ENCODE assay signal across 10 mouse cellular contexts in genomic region chr8:122697586-122697985, GRCm38 (mm10). TPM values are rescaled to one million over a fixed set of nuclear protein-coding genes. Genes with fewer than 3 reads are reported as not detected.
DNase-seq lines count a peak whose midpoint lies in the region; ATAC-seq lines count a peak whose summit lies in the region.
"Had no signal": no experiment of that assay in that cellular context is flagged by ENCODE, and none has a peak within 500 bp of the region (broad histone marks: within the 10 kb centered on the region; RNA-seq: fewer than 3 reads in every experiment).

No protein-coding gene starts in this region.

- peak overlapping the region; percentile 63 for H3K4me2 ChIP-seq in heart, embryonic 11.5 days
- H3K4me2 ChIP-seq in midbrain, embryonic 13.5 days (replicated peaks): no peak overlapping the region
- H3K4me2 ChIP-seq in heart, embryonic 16.5 days (ENCODE audit: low read depth, low read length): peak overlapping the region; percentile 58
- H3K4me2 ChIP-seq in forebrain, embryonic 15.5 days (replicated peaks): no peak overlapping the region
- H3K4me2 ChIP-seq: hindbrain, embryonic 14.5 days; limb, embryonic 15.5 days had no signal

- H3K9ac ChIP-seq in heart, embryonic 11.5 days (ENCODE audit: low read depth, low read length): no peak overlapping the region
- H3K9ac ChIP-seq in midbrain, embryonic 13.5 days (replicated peaks): no peak overlapping the region
- H3K9ac ChIP-seq in heart, embryonic 16.5 days (ENCODE audit: low read length): peak overlapping the region; percentile 33; the same call in 1 of the 2 replicates
- H3K9ac ChIP-seq in forebrain, embryonic 15.5 days (replicated peaks): no peak overlapping the region
- H3K9ac ChIP-seq: hindbrain, embryonic 14.5 days; limb, embryonic 15.5 days had no signal

- no peak for ATAC-seq in heart, embryonic 11.5 days (replicated peaks; ENCODE audit: insufficient number of reproducible peaks, low FRiP score, low TSS enrichment)
- no peak for ATAC-seq in midbrain, embryonic 13.5 days
- no peak for ATAC-seq in heart, embryonic 16.5 days (replicated peaks; ENCODE audit: extremely low read depth, insufficient read depth, low FRiP score)
- no peak for ATAC-seq in forebrain, embryonic 15.5 days (replicated peaks)

- H3K36me3 ChIP-seq in heart, embryonic 11.5 days (ENCODE audit: control insufficient read depth, insufficient read depth, low read length): no peaks in the 10 kb centered on the region
- no peaks in the 10 kb centered on the region for H3K36me3 ChIP-seq in midbrain, embryonic 10.5 days
- H3K36me3 ChIP-seq in midbrain, embryonic 13.5 days: no peaks in the 10 kb centered on the region
- H3K36me3 ChIP-seq in heart, embryonic 16.5 days (ENCODE audit: control insufficient read depth, insufficient read depth): no peaks in the 10 kb centered on the region
- no peaks in the 10 kb centered on the region for H3K36me3 ChIP-seq in forebrain, embryonic 15.5 days
- H3K36me3 ChIP-seq: limb, embryonic 15.5 days had no signal

- H3K27ac ChIP-seq in heart, embryonic 11.5 days (ENCODE audit: low read depth, low read length): no peak overlapping the region
- no peak overlapping the region; the same call in 1 of the 2 replicates for H3K27ac ChIP-seq in midbrain, embryonic 10.5 days (replicated peaks)
- H3K27ac ChIP-seq in midbrain, embryonic 13.5 days: no peak overlapping the region
- H3K27ac ChIP-seq in heart, embryonic 16.5 days (ENCODE audit: low read length): peak overlapping the region; percentile 21; the same call in 1 of the 2 replicates
- no peak overlapping the region for H3K27ac ChIP-seq in forebrain, embryonic 15.5 days (replicated peaks)
- H3K27ac ChIP-seq: hindbrain, embryonic 14.5 days; limb, embryonic 15.5 days had no signal

- 54% methylated on average over 6 of the region's 6 CpGs for WGBS in heart, embryonic 11.5 days (ENCODE audit: insufficient replicate concordance)
- 83% methylated on average over 6 of the region's 6 CpGs for WGBS in midbrain, embryonic 10.5 days
- 82% methylated on average over 6 of the region's 6 CpGs for WGBS in midbrain, embryonic 13.5 days
- WGBS in heart, embryonic 16.5 days: 61% methylated on average over 6 of the region's 6 CpGs
- WGBS in forebrain, embryonic 15.5 days: 85% methylated on average over 6 of the region's 6 CpGs

- H3K27me3 ChIP-seq in heart, embryonic 11.5 days (ENCODE audit: control insufficient read depth, insufficient read depth, low read length): peaks cover 3% of the 10 kb centered on the region; the same call in 1 of the 2 replicates
- peaks cover 4% of the 10 kb centered on the region; the same call in 1 of the 2 replicates for H3K27me3 ChIP-seq in midbrain, embryonic 10.5 days (ENCODE audit: low read depth, poor library complexity, severe bottlenecking)
- no peaks in the 10 kb centered on the region; the same call in 1 of the 2 replicates for H3K27me3 ChIP-seq in midbrain, embryonic 13.5 days
- H3K27me3 ChIP-seq in heart, embryonic 16.5 days (ENCODE audit: control insufficient read depth, insufficient read depth, low read length): peaks cover 2% of the 10 kb centered on the region; the same call in 1 of the 2 replicates
- peaks cover 3% of the 10 kb centered on the region; the same call in 1 of the 2 replicates for H3K27me3 ChIP-seq in forebrain, embryonic 15.5 days

- H3K9me3 ChIP-seq in heart, embryonic 11.5 days (replicated peaks; ENCODE audit: control insufficient read depth, low read length): no peaks in the 10 kb centered on the region
- no peaks in the 10 kb centered on the region for H3K9me3 ChIP-seq in midbrain, embryonic 10.5 days (replicated peaks)
- H3K9me3 ChIP-seq in midbrain, embryonic 13.5 days: no peaks in the 10 kb centered on the region
- H3K9me3 ChIP-seq in heart, embryonic 16.5 days (replicated peaks; ENCODE audit: control insufficient read depth, low read length): no peaks in the 10 kb centered on the region
- no peaks in the 10 kb centered on the region for H3K9me3 ChIP-seq in forebrain, embryonic 15.5 days
- H3K9me3 ChIP-seq: limb, embryonic 15.5 days had no signal

- H3K4me1 ChIP-seq in heart, embryonic 11.5 days (ENCODE audit: control insufficient read depth, insufficient read depth, low read length): peaks cover 42% of the 10 kb centered on the region
- H3K4me1 ChIP-seq in midbrain, embryonic 10.5 days: peaks cover 33% of the 10 kb centered on the region
- H3K4me1 ChIP-seq in midbrain, embryonic 13.5 days (replicated peaks): peaks cover 6% of the 10 kb centered on the region; the same call in 1 of the 2 replicates
- H3K4me1 ChIP-seq in heart, embryonic 16.5 days (ENCODE audit: control insufficient read depth, insufficient read depth, low read length): no peaks in the 10 kb centered on the region; the same call in 1 of the 2 replicates
- H3K4me1 ChIP-seq in forebrain, embryonic 15.5 days: no peaks in the 10 kb centered on the region

- no peak for DNase-seq in heart, adult 8-10 months (ENCODE audit: low spot score)
- DNase-seq in midbrain, embryonic 10.5 days (ENCODE audit: low spot score): no peak
- DNase-seq in thymus, postnatal 14 days: peak; percentile 50
- DNase-seq in frontal cortex, adult 2 months (ENCODE audit: extremely low spot score in 1 of 2, low spot score in 1 of 2): no peak

- peak overlapping the region; percentile 34 for H3K4me3 ChIP-seq in heart, embryonic 11.5 days (ENCODE audit: low read depth, low read length)
- 0 out of 2 replicates have a peak overlapping the region, but pooled peaks have one; percentile 29 for H3K4me3 ChIP-seq in midbrain, embryonic 10.5 days
- H3K4me3 ChIP-seq in midbrain, embryonic 13.5 days (replicated peaks): no peak overlapping the region
- peak overlapping the region; percentile 47 for H3K4me3 ChIP-seq in heart, embryonic 16.5 days (ENCODE audit: low read length)
- H3K4me3 ChIP-seq in forebrain, embryonic 15.5 days: no peak overlapping the region
- H3K4me3 ChIP-seq: limb, embryonic 15.5 days had no signal

RNA-seq across cellular contexts. Expression of gene Cbfa2t3, which starts 1.3 kb away (rescaled TPM):
- 5.2 and 5.4 TPM in 2 replicates for polyA plus RNA-seq in heart, embryonic 11.5 days (2014; fragmentation: Nextera tagmentation; extraction: Ambion mirVana)
- 10 to 100 TPM; 15.1 to 22.1 (median 18.2) TPM for total RNA-seq in heart, adult 8-10 months (2022)
- polyA plus RNA-seq in midbrain, embryonic 10.5 days (2016; fragmentation: Nextera tagmentation; extraction: Ambion mirVana): 1.9 and 3.4 TPM in 2 replicates
- polyA plus RNA-seq in midbrain, embryonic 13.5 days (2015; fragmentation: Nextera tagmentation; extraction: Ambion mirVana): 20.2 and 20.9 TPM in 2 replicates
- 4.6 and 4.8 TPM in 2 replicates for polyA plus RNA-seq in heart, embryonic 16.5 days (2015; fragmentation: Nextera tagmentation; extraction: Ambion mirVana)
- polyA plus RNA-seq in frontal cortex, adult 2 months (2012; rRNA removed): 7.7 and 8.6 TPM in 2 replicates
- 13.2 and 14.0 TPM in 2 replicates for polyA plus RNA-seq in forebrain, embryonic 15.5 days (2015; fragmentation: Nextera tagmentation; extraction: Ambion mirVana)

Comparison
In these comparisons a context has a peak if more than half of its experiments do, and no peak if none do; other contexts are left out.
1. H3K4me3 ChIP-seq: peak in heart, embryonic 11.5 days (single experiment), midbrain, embryonic 10.5 days (single experiment) and heart, embryonic 16.5 days (single experiment); none in midbrain, embryonic 13.5 days (single experiment) and forebrain, embryonic 15.5 days (single experiment).
2. H3K4me2 ChIP-seq: peak in heart, embryonic 11.5 days (single experiment) and heart, embryonic 16.5 days (single experiment); none in midbrain, embryonic 13.5 days (single experiment) and forebrain, embryonic 15.5 days (single experiment).